Mouse (Mus musculus) CD4-positive, CD25-positive, alpha-beta regulatory T cell (primary cell): ENCODE data around the gene Spryd7. TPM values are rescaled to one million over a fixed set of nuclear protein-coding genes. Genes with fewer than 3 reads are reported as not detected.

ENCODE experiments used
- polyA plus RNA-seq: library from polyadenylated mRNA; unstranded; fragments of 100-300 nt; shearing (Covaris generic); gene quantifications from one replicate; pipeline ENCODE4 v1.2.1, GENCODE M21; 2017

Gene Spryd7
- 12.6 TPM for polyA plus RNA-seq

GRCm38 (mm10) chr14:61556289-61557147 is at the start of gene Spryd7:
Spryd7 (minus strand) TSS chr14:61556886.

DNA sequence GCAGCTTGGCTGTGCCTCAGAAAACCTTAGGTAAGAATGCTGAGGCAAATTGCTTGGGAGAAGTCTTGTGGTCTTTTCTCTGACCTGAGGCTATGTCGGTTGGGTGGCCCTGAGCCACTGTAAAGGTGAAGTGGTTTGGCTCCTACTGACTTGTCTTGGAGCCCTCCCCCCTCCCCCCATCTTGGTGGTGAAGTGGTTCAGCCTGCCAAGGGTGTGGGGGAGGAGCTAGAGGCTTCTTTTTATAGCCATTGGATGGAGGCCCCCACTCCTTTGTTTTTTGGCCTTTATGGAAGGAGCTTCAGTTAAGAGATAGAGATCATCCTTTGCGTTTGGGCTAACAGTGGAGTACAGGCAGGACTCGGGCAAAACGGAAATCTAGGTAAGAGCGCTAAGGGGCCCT is 41.3 kb upstream of the Spryd7 start, which contains the start of gene Trim13:
Gene Trim13 (plus strand): TSS at position 280 of the 400 bp plus-strand sequence.

Other genes starting within 250 kb of the Spryd7 start
- gene Arl11, start 247.1 kb downstream of the Spryd7 start, polyA plus RNA-seq, result 0.50 TPM
- gene Ebpl, start 196.4 kb downstream of the Spryd7 start, polyA plus RNA-seq, result 17.7 TPM
- gene Kpna3, start 117.0 kb downstream of the Spryd7 start, polyA plus RNA-seq, result 40.6 TPM
- gene Trim13, start 41.4 kb upstream of the Spryd7 start, polyA plus RNA-seq, result 9.0 TPM
- gene Kcnrg, start 50.6 kb upstream of the Spryd7 start, polyA plus RNA-seq, result 0.34 TPM